Mouse (Mus musculus) CD8-positive naive resting alpha-beta T cell, adult 2 months (primary cell): ENCODE measurements around the gene Gja8.

Experiments used
- DNase-seq, 2 experiments: peaks; one replicate each; pipeline ENCODE4 v3.0.0; 2022; ENCODE audit warnings: low read depth in 2 of 2, low spot score in 2 of 2

Gja8 gene

GRCm38 (mm10) chr3:96925920-96926319, at the start of gene Gja8:
Gene Gja8 (minus strand): TSS chr3:96926020.
- DNase-seq, result no peak

GRCm38 (mm10) chr3:96974467-96974866, 48.6 kb upstream of the Gja8 start:
- DNase-seq, result no peak

- no peak for DNase-seq
Observed at GRCm38 (mm10) chr3:96970986-96971385, 45.2 kb upstream of the Gja8 start.

GRCm38 (mm10) chr3:96963088-96964034, 37.5 kb upstream of the Gja8 start:
- DNase-seq, result no peak

GRCm38 (mm10) chr3:96960597-96960996, 34.8 kb upstream of the Gja8 start:
- DNase-seq, result no peak

- no peak for DNase-seq
Observed at GRCm38 (mm10) chr3:96953489-96954233, 27.8 kb upstream of the Gja8 start.

- no peak for DNase-seq
Observed at GRCm38 (mm10) chr3:96942706-96943105, 16.9 kb upstream of the Gja8 start.

- peak; percentile 57 to 74 for DNase-seq
Observed at GRCm38 (mm10) chr3:96938738-96939137, 12.9 kb upstream of the Gja8 start.

- DNase-seq, result no peak
Observed at GRCm38 (mm10) chr3:96937606-96938005, 11.8 kb upstream of the Gja8 start.

- DNase-seq, result peak in 1 of 2 experiments; percentile 37
Observed at GRCm38 (mm10) chr3:96936241-96936640, 10.4 kb upstream of the Gja8 start.

- no peak for DNase-seq
Observed at GRCm38 (mm10) chr3:96931261-96931681, 5.5 kb upstream of the Gja8 start.

- DNase-seq, result no peak
Observed at GRCm38 (mm10) chr3:96924631-96925030, 1.2 kb downstream of the Gja8 start.

GRCm38 (mm10) chr3:96920991-96921390, 4.8 kb downstream of the Gja8 start:
- DNase-seq, result no peak

- DNase-seq, result no peak
Observed at GRCm38 (mm10) chr3:96905592-96905991, 20.2 kb downstream of the Gja8 start.

- DNase-seq, result peak; percentile 90 to 94
Observed at GRCm38 (mm10) chr3:96904851-96905541, 20.8 kb downstream of the Gja8 start, which contains the start of gene Gpr89. Gene Gpr89 (minus strand): TSS chr3:96905346.

GRCm38 (mm10) chr3:96904393-96904792, 21.4 kb downstream of the Gja8 start, which contains the start of gene Gja5:
Gene Gja5 (plus strand): TSS chr3:96904693.
- DNase-seq, result no peak

- DNase-seq, result no peak
Observed at GRCm38 (mm10) chr3:96902336-96902999, 23.4 kb downstream of the Gja8 start.

- DNase-seq, result no peak
Observed at GRCm38 (mm10) chr3:96883690-96884089, 42.1 kb downstream of the Gja8 start.

- DNase-seq, result no peak
Observed at GRCm38 (mm10) chr3:96882061-96882849, 43.6 kb downstream of the Gja8 start.

- no peak for DNase-seq
Observed at GRCm38 (mm10) chr3:96881557-96881956, 44.3 kb downstream of the Gja8 start.
